Mouse (Mus musculus): ENCODE measurements around the gene Iqschfp. TPM values are rescaled to one million over a fixed set of nuclear protein-coding genes. Genes with fewer than 3 reads are reported as not detected.

The Iqschfp gene
- not detected in 2 replicates for polyA plus RNA-seq (2014; fragmentation: Nextera tagmentation; extraction: Ambion mirVana)

DNA sequence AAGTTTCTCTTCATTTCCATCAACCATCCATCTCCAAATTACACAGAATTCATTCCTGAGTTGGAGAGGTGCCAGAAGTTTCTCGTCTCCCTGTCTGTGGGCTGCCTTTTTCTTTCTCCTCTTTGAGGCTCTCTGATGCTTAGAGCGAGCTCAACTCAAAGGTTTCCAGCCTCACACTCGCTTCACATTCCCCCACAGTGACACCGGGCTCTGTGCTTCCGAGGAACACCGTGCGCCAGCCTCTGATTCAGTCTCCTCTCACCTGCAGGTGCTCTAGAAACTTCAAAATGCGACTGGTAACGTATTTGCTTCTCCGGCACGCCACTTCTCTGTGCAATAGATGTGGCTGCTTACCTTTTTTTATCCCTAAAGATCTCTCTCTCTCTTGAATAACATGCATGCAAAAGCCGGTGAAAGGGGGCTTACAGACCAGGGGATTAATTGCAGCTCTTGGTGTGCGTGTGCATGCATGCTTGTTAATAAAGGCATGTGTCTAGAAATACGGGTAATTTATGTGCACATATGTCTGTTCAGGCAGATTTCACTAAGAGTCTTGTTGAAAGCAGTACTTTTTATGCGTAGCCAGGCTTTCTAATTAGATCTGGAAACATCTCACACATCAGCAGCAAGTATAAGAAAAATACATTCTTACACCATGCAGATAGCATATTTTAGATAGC, at the start of gene Iqschfp, which contains the start of gene Iqcj:
Gene Iqschfp, plus strand, starts transcription at position 207 of the 680 bp plus-strand sequence.
Gene Iqcj, plus strand, starts transcription at position 195 of the 680 bp plus-strand sequence.
- Histone ChIP-seq H3K4me1 (replicated peaks; ENCODE audit: control insufficient read depth, insufficient read depth, low read length) (no peaks in the 10 kb centered on the region), H3K36me3 (ENCODE audit: control insufficient read depth, insufficient read depth, low read length) (no peaks in the 10 kb centered on the region), H3K4me3 (ENCODE audit: low read depth, low read length) (no peak within 1 kb of the TSS), H3K9me3 (ENCODE audit: control insufficient read depth, low read length) (no peaks in the 10 kb centered on the region), H3K9ac (ENCODE audit: low read depth, low read length) (no peak within 1 kb of the TSS), H3K27me3 (replicated peaks; ENCODE audit: control insufficient read depth, insufficient read depth, low read length) (no peaks in the 10 kb centered on the region), H3K4me2 (no peak within 1 kb of the TSS), H3K27ac (ENCODE audit: low read depth, low read length) (no peak within 1 kb of the TSS)
- DNase-seq (ENCODE audit: low spot score), result no peak
- no peak for ATAC-seq (replicated peaks; ENCODE audit: low FRiP score)
- WGBS, result 72% methylated on average over 15 of the region's 15 CpGs

DNA sequence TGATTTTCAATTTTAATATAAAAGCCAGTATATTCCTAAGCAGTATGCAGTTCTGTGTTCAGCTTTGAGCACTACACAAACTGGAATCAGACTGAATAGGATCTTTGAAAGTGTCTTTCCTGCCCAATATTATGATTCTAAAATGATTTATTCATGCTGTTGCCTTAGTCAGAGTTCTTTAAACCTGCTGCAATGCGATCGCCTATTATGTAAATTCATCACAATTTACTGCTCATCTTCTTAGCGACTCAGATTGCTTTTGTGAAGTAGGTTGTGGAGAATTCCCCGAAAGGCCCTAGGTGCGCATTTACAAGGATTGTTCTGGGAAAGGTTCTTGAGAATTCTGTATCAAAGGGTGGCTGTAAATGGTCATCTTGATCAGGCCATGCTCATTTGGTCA, 39.6 kb upstream of the Iqschfp start:
- Histone ChIP-seq H3K4me1 (replicated peaks; ENCODE audit: control insufficient read depth, insufficient read depth, low read length) (no peaks in the 10 kb centered on the region), H3K27ac (ENCODE audit: low read depth, low read length) (no peak overlapping the region), H3K9me3 (ENCODE audit: control insufficient read depth, low read length) (no peaks in the 10 kb centered on the region), H3K27me3 (replicated peaks; ENCODE audit: control insufficient read depth, insufficient read depth, low read length) (no peaks in the 10 kb centered on the region), H3K4me2 (no peak overlapping the region), H3K36me3 (ENCODE audit: control insufficient read depth, insufficient read depth, low read length) (no peaks in the 10 kb centered on the region), H3K4me3 (ENCODE audit: low read depth, low read length) (no peak overlapping the region), H3K9ac (ENCODE audit: low read depth, low read length) (no peak overlapping the region)
- 83% methylated on average over 5 of the region's 5 CpGs for WGBS
- DNase-seq (ENCODE audit: low spot score), result no peak
- ATAC-seq (replicated peaks; ENCODE audit: low FRiP score), result no peak

DNA sequence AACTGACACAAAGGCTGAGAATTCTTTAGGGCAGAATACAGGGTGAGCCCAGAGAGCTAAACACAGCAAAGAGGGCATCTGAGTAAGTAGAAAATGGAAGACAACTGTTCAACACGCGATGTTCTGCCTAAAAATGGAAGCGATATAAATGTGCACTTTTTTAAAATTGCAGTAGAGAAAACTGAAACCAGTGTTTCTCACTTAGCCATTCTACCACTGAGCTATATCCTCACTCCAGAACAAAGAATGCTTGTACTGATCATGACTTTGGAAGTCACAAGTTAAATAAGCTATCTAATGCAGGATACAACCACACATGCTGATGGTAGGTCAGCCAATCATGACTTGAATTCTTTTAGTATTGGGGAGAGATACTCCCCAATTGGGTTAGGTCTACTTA, 30.5 kb upstream of the Iqschfp start:
- ATAC-seq (replicated peaks; ENCODE audit: low FRiP score), result no peak
- Histone ChIP-seq H3K36me3 (ENCODE audit: control insufficient read depth, insufficient read depth, low read length) (no peaks in the 10 kb centered on the region), H3K9me3 (ENCODE audit: control insufficient read depth, low read length) (no peaks in the 10 kb centered on the region), H3K4me2 (no peak overlapping the region), H3K27me3 (replicated peaks; ENCODE audit: control insufficient read depth, insufficient read depth, low read length) (no peaks in the 10 kb centered on the region), H3K27ac (ENCODE audit: low read depth, low read length) (no peak overlapping the region), H3K9ac (ENCODE audit: low read depth, low read length) (no peak overlapping the region), H3K4me1 (replicated peaks; ENCODE audit: control insufficient read depth, insufficient read depth, low read length) (no peaks in the 10 kb centered on the region), H3K4me3 (ENCODE audit: low read depth, low read length) (no peak overlapping the region)
- WGBS, result 80% methylated on average over 3 of the region's 3 CpGs
- DNase-seq (ENCODE audit: low spot score), result no peak

DNA sequence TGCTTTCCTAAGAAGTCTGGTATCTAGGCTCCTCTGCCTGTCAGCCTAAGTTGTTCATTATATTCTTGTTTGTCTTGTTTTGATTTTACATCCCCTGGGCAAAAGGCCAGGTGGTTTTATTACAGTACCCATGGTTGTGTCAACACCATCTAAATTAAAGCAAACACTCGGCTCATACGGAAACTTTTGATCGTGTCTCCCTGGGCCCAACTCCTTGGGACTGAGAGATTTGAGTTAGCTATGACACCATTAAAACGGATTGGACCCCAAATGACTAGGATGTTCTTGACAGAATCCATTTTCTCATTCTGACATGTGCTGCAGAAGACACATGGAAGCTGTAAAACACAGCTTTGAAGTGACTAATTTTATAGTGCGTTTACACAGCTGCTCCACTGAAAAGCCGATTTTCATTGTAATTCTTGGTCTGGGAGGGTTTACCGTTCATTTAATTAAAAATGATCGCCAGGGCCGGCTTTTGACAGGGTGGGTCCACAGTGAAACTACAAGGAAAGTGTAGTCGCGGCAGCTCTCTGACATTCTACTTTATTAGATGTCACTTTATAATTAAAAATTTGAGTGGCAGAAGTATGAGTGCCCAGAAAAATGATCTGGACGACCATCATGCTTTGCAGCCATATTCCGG, 24.5 kb upstream of the Iqschfp start:
- H3K27me3 ChIP-seq (replicated peaks; ENCODE audit: control insufficient read depth, insufficient read depth, low read length), result no peaks in the 10 kb centered on the region
- no peak for DNase-seq (ENCODE audit: low spot score)
- no peaks in the 10 kb centered on the region for H3K9me3 ChIP-seq (ENCODE audit: control insufficient read depth, low read length)
- H3K36me3 ChIP-seq (ENCODE audit: control insufficient read depth, insufficient read depth, low read length), result no peaks in the 10 kb centered on the region
- H3K4me1 ChIP-seq (replicated peaks; ENCODE audit: control insufficient read depth, insufficient read depth, low read length), result no peaks in the 10 kb centered on the region
- no peak overlapping the region for H3K4me2 ChIP-seq
- ATAC-seq (replicated peaks; ENCODE audit: low FRiP score), result no peak
- no peak overlapping the region for H3K27ac ChIP-seq (ENCODE audit: low read depth, low read length)
- H3K4me3 ChIP-seq (ENCODE audit: low read depth, low read length), result no peak overlapping the region
- 77% methylated on average over 13 of the region's 13 CpGs for whole genome bisulfite sequencing
- H3K9ac ChIP-seq (ENCODE audit: low read depth, low read length), result no peak overlapping the region

DNA sequence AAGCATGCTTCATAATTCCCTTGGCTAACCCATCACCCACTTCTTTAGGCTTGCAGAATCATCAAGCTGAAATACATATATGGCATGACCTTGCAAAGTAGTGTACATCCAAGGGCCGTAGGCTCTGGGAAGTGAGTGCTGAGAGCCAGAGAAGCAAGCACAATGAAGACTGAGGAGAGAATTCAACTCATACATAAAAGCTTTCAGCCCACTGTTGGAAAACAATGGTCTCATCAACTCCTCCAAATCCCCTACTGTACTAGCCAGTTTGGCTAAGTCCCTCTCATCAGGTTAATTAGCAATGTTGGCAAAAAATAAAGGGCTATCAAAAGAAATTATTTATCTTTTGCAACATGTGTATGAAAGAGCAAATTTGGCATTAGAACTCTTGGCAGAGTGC, 22.6 kb upstream of the Iqschfp start:
- Histone ChIP-seq H3K27ac (ENCODE audit: low read depth, low read length) (no peak overlapping the region), H3K4me3 (ENCODE audit: low read depth, low read length) (no peak overlapping the region), H3K9me3 (ENCODE audit: control insufficient read depth, low read length) (no peaks in the 10 kb centered on the region), H3K9ac (ENCODE audit: low read depth, low read length) (no peak overlapping the region), H3K4me2 (no peak overlapping the region), H3K27me3 (replicated peaks; ENCODE audit: control insufficient read depth, insufficient read depth, low read length) (no peaks in the 10 kb centered on the region), H3K36me3 (ENCODE audit: control insufficient read depth, insufficient read depth, low read length) (no peaks in the 10 kb centered on the region), H3K4me1 (replicated peaks; ENCODE audit: control insufficient read depth, insufficient read depth, low read length) (no peaks in the 10 kb centered on the region)
- WGBS, result 79% methylated on average over 1 of the region's 1 CpGs
- DNase-seq (ENCODE audit: low spot score) (no peak), ATAC-seq (replicated peaks; ENCODE audit: low FRiP score) (no peak)

DNA sequence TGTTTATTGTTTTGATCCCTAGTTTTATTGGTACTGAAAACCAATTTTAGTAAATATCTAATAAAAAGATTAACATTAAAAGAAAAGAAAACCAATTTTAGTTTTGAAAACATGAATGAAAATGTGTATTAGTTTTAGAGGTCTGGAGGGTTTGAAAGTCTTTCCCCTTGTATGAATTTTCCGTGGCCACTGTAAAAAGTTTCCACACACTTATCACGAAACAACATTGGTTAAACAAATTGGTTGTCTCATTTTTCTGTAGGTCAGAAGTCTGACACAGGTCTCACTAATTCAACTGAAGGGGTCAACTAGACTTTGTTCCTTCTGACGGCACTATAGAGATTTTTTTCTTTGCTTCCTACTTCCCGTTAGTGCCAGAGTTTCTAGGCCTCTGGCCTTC, 14.8 kb upstream of the Iqschfp start:
- Histone ChIP-seq H3K36me3 (ENCODE audit: control insufficient read depth, insufficient read depth, low read length) (no peaks in the 10 kb centered on the region), H3K9me3 (ENCODE audit: control insufficient read depth, low read length) (no peaks in the 10 kb centered on the region), H3K4me1 (replicated peaks; ENCODE audit: control insufficient read depth, insufficient read depth, low read length) (no peaks in the 10 kb centered on the region), H3K27me3 (replicated peaks; ENCODE audit: control insufficient read depth, insufficient read depth, low read length) (no peaks in the 10 kb centered on the region), H3K4me2 (no peak overlapping the region), H3K27ac (ENCODE audit: low read depth, low read length) (no peak overlapping the region), H3K4me3 (ENCODE audit: low read depth, low read length) (no peak overlapping the region), H3K9ac (ENCODE audit: low read depth, low read length) (no peak overlapping the region)
- ATAC-seq (replicated peaks; ENCODE audit: low FRiP score), result no peak
- no peak for DNase-seq (ENCODE audit: low spot score)
- 71% methylated on average over 4 of the region's 4 CpGs for WGBS

DNA sequence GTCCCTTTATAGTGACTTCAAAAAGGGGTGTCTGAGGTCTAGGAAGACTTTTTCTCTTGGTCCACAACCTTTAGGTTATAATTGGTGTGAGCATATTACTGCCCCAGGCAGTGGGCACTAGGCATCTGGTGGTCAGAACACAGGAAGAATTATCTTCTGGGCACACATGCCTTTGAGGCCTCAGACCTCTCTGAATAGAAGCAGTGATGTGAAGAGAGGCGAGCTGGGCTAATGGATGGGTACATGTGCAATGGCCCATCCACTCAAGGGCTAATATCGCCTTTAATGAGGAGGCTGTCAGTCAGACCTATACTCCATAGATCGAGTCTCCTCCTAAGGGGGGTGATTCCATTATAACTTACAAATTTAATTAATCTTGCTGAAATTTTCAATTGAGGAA, 7.7 kb upstream of the Iqschfp start:
- ATAC-seq (replicated peaks; ENCODE audit: low FRiP score) (no peak), DNase-seq (ENCODE audit: low spot score) (no peak)
- Histone ChIP-seq H3K36me3 (ENCODE audit: control insufficient read depth, insufficient read depth, low read length) (no peaks in the 10 kb centered on the region), H3K4me2 (no peak overlapping the region), H3K9ac (ENCODE audit: low read depth, low read length) (no peak overlapping the region), H3K27ac (ENCODE audit: low read depth, low read length) (no peak overlapping the region), H3K4me1 (replicated peaks; ENCODE audit: control insufficient read depth, insufficient read depth, low read length) (no peaks in the 10 kb centered on the region), H3K27me3 (replicated peaks; ENCODE audit: control insufficient read depth, insufficient read depth, low read length) (no peaks in the 10 kb centered on the region), H3K9me3 (ENCODE audit: control insufficient read depth, low read length) (no peaks in the 10 kb centered on the region), H3K4me3 (ENCODE audit: low read depth, low read length) (no peak overlapping the region)
- 71% methylated on average over 3 of the region's 3 CpGs for WGBS

DNA sequence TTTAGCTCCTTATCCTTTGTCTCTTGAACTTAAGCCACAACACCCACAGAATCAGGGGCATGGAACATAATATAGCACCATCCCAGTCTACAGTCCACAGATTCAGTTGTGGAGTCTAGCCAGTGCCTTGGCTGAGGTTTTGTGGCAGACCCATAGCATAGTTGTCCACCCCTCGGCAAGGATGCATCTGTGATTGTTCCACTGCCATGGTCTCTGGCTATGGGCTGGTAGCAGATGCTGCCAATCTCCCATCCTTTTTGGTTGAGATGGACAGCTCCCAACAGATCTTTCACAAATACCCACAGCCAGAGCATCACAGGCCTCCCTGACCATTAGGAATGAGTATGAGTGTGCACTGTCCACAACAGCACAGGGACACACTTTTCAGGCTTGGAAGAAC, 5.9 kb upstream of the Iqschfp start:
- Histone ChIP-seq H3K4me3 (ENCODE audit: low read depth, low read length) (no peak overlapping the region), H3K27me3 (replicated peaks; ENCODE audit: control insufficient read depth, insufficient read depth, low read length) (no peaks in the 10 kb centered on the region), H3K4me2 (no peak overlapping the region), H3K36me3 (ENCODE audit: control insufficient read depth, insufficient read depth, low read length) (no peaks in the 10 kb centered on the region), H3K9ac (ENCODE audit: low read depth, low read length) (no peak overlapping the region), H3K9me3 (ENCODE audit: control insufficient read depth, low read length) (no peaks in the 10 kb centered on the region), H3K4me1 (replicated peaks; ENCODE audit: control insufficient read depth, insufficient read depth, low read length) (no peaks in the 10 kb centered on the region), H3K27ac (ENCODE audit: low read depth, low read length) (no peak overlapping the region)
- no peak for ATAC-seq (replicated peaks; ENCODE audit: low FRiP score)
- no peak for DNase-seq (ENCODE audit: low spot score)
- WGBS, result 80% methylated on average over 1 of the region's 1 CpGs

DNA sequence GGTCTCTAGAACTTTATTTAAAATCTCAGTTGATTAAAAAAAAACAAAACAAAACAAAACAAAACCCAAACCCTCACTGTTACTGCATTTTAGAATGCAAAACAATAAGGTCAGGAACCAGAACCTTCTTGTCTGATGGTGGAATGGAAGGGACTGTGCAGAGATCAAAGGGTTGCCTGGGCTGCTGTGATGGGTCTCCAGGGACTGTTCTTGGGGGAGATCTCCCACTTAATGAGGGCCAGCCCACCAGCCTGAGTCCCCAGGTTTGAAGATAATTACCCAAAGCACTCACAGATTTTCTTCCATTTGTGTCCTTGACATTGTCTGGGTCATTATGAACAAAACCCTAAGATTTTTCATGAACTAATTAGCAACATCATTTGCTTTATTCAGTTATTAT, 4.8 kb upstream of the Iqschfp start:
- no peaks in the 10 kb centered on the region for H3K36me3 ChIP-seq (ENCODE audit: control insufficient read depth, insufficient read depth, low read length)
- H3K4me3 ChIP-seq (ENCODE audit: low read depth, low read length), result no peak overlapping the region
- no peak for ATAC-seq (replicated peaks; ENCODE audit: low FRiP score)
- no peak for DNase-seq (ENCODE audit: low spot score)
- H3K9ac ChIP-seq (ENCODE audit: low read depth, low read length), result no peak overlapping the region
- no peaks in the 10 kb centered on the region for H3K27me3 ChIP-seq (replicated peaks; ENCODE audit: control insufficient read depth, insufficient read depth, low read length)
- H3K4me1 ChIP-seq (replicated peaks; ENCODE audit: control insufficient read depth, insufficient read depth, low read length), result no peaks in the 10 kb centered on the region
- H3K27ac ChIP-seq (ENCODE audit: low read depth, low read length), result no peak overlapping the region
- H3K4me2 ChIP-seq, result no peak overlapping the region
- no peaks in the 10 kb centered on the region for H3K9me3 ChIP-seq (ENCODE audit: control insufficient read depth, low read length)
